Mouse (Mus musculus): ENCODE results near the gene Cdh9. TPM values are rescaled to one million over a fixed set of nuclear protein-coding genes. Genes with fewer than 3 reads are reported as not detected.

Gene Cdh9
- polyA plus RNA-seq, 1 experiment from 2014 or later: 6.3 TPM

GRCm38 (mm10) chr15:16882542-16882941 is 154.0 kb downstream of the Cdh9 start:
- no peaks in the 10 kb centered on the region for H3K36me3 ChIP-seq (replicated peaks)
- H3K9ac ChIP-seq: no peak overlapping the region
- WGBS: 80% methylated on average over 3 of the region's 3 CpGs
- H3K9me3 ChIP-seq: no peaks in the 10 kb centered on the region
- no peak overlapping the region for H3K4me2 ChIP-seq
- no peak overlapping the region for H3K27ac ChIP-seq
- ATAC-seq (replicated peaks): no peak
- H3K4me3 ChIP-seq: no peak overlapping the region
- H3K27me3 ChIP-seq (replicated peaks): no peaks in the 10 kb centered on the region
- no peaks in the 10 kb centered on the region for H3K4me1 ChIP-seq

DNA sequence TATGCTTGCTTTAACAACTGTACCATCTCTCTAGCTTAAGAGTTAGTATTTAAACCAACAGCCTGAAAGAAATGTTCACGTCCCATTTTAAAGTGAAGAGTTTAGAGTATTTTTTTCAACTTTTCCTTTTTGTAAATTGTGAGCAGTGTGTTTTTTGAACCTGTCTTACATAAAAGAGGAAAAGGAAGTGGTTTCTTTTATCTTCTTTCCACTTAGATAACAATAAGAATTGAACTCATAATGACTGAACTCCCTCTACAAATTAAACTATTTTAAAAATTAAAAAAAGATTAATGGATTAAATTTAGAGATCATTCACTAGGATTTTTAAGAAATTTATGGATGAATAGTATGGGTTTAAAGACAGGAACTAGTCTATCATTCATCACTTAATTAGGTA is 168.1 kb downstream of the Cdh9 start:
- no peaks in the 10 kb centered on the region for H3K4me1 ChIP-seq
- H3K27ac ChIP-seq: no peak overlapping the region
- H3K4me2 ChIP-seq: no peak overlapping the region
- H3K4me3 ChIP-seq: no peak overlapping the region
- H3K9ac ChIP-seq: no peak overlapping the region
- H3K27me3 ChIP-seq (replicated peaks): no peaks in the 10 kb centered on the region
- no peak for ATAC-seq (replicated peaks)
- WGBS: 91% methylated on average over 1 of the region's 1 CpGs
- H3K36me3 ChIP-seq (replicated peaks): no peaks in the 10 kb centered on the region
- H3K9me3 ChIP-seq: no peaks in the 10 kb centered on the region
